Mouse (Mus musculus) cerebellum, postnatal 4 days (tissue): ENCODE results near the gene Krtap10-4.
A peak's percentile ranks its signal among the peaks of the same experiment; 100 is the strongest.
"Not testable (repeated sequence)": the region's sequence is repeated elsewhere in the genome, so short reads cannot be mapped to it uniquely, and the experiment has no call there.

Experiments used
- DNase-seq, 2 experiments: peaks; one replicate each; pipeline ENCODE4 v3.0.0; 2022; ENCODE audit warnings: low spot score in 2 of 2, mixed read lengths in 1 of 2

The Krtap10-4 gene

GRCm38 (mm10) chr10:77826951-77827350 lies at the start of gene Krtap10-4:
TSS of gene Krtap10-4 (minus strand) at chr10:77827095.
- DNase-seq: no peak

DNA sequence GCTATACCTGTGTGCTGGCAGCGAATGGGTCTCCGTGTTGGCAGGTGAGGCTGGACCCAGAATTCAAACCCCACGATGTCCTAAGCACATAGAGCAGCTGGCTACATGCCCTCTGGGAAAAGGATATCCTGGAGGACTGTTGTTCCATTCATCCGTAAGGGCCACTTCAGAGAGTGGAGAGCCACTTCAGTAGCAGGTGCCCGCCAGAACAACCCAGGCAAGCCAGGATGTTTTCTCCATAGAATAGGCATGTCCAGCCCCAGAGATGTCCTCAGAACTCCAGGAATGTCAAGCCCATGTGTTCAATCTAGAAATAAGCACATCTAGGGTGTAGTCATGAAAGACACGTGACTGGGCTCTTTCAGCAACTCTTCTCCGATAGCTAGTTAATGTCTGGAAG lies 42.8 kb upstream of the Krtap10-4 start:
- DNase-seq: no peak

DNA sequence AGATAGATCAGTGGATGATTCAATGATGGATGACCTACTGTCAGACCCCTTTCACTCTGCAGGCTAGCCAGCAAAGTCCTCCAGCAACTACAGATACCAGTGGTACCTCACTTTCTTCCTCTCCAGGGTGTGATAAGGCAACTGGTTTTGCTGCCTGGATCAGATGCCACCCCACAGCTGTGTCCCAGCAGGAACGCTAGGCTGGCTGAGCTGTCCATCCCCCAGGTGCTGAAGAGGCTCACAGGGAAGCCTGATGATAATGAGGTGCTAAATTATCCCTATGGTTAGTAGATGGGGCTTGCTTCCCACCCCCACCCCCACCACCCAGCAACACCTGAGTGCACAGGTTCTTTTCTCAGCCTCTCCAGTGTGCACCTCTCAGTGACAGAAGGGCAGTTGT lies 40.7 kb upstream of the Krtap10-4 start:
- no peak for DNase-seq

DNA sequence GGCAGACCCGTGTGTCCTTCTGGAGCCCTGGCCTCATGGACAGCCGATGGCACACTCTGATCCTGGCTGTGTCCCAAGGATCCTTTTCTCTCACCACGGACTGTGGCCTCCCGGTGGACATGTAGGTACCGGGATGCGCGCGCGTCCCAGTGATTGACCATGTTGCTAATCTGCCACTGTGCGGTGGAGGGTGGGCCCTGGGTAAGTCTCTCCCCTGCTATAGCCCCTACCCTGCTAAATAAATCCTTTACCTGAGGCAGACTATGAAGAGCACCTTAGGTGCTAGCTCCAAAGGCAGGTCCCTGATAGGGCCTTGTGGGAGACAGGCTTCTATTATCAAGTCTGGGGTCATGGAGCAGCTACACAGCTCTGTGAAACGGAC lies 37.9 kb upstream of the Krtap10-4 start:
- no peak for DNase-seq

DNA sequence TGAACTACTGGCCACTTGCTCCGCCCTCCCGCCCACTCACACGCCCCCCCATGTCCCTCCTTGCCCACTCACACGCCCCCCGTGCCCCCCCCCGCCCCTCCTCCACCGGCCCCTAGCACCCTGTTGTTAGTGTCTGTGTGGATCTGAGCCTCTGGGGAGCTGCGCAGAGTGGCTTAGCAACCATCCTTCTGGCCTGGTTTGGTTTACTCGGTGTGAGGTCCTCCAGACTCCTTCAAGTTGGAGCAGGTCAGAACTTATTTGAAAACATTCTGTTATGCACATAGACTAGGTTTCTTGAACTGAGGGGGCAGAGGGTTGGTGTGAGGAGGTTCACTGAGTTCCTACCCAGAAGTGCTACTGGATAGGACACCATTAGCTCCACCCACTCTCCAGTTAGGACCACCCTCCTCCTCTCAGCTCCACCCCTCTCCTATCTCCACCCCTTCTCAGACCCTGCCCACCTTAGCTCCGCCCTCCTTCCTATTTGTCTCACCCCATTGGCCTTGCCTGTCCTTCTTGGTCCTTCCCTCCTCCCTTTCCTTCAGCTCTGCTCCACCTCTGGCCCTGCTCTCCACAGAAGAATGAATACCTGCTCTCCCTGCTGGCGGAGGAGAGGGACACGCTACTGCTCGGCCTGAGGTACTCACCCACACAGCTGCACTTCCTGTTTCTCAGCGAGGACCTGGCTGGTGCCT lies 37.3 kb upstream of the Krtap10-4 start:
- DNase-seq: no peak

- DNase-seq: no peak
Observed at GRCm38 (mm10) chr10:77861675-77862074, 34.8 kb upstream of the Krtap10-4 start, which contains the start of gene Gm3285. TSS of gene Gm3285 (plus strand) at chr10:77861975.

DNA sequence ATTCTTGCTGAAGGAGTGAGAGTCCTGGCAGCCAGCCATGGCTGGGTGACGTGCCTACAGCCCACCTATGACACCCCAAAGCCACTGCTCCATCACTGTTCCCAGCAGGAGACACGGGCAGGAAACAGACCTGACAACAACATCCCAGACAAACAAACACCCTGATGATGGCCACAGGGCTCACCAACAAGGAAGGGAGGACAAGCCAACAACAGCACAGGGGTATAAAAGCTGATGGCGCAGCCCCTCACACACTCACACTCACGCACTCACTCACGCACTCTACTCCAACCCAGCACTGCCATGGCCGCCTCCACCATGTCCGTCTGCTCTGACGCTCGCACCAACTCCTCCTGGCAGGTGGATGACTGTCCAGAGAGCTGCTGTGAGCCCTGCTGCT lies 25.7 kb upstream of the Krtap10-4 start, which contains the start of gene Gm10318:
TSS of gene Gm10318 (plus strand) at position 301 of the 400 bp plus-strand sequence.
- no peak for DNase-seq

- DNase-seq: no peak
Observed at GRCm38 (mm10) chr10:77847538-77847937, 20.6 kb upstream of the Krtap10-4 start.

DNA sequence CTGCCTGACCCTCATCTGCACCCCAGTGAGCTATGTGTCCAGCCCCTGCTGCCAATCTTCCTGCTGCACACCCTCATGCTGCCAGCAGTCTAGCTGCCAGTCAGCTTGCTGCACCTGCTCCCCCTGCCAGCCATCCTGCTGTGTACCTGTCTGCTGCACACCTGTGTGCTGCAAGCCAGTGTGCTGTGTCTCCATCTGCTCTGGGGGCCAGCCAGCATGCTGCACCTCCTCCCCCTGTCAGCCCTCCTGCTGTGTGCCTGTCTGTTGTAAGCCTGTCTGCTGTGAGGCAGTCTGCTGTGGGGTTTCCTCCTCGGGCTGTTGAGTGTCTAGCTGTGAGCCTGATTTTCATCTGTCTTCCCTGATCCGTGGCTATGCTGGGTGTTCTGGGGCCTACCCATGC lies 20.1 kb upstream of the Krtap10-4 start:
- DNase-seq: no peak

GRCm38 (mm10) chr10:77846503-77846902 lies 19.6 kb upstream of the Krtap10-4 start, which contains the start of gene Gm36176:
TSS of gene Gm36176 (plus strand) at chr10:77846803.
- DNase-seq: no peak

- DNase-seq: no peak
Observed at GRCm38 (mm10) chr10:77839006-77839405, 12.1 kb upstream of the Krtap10-4 start.

DNA sequence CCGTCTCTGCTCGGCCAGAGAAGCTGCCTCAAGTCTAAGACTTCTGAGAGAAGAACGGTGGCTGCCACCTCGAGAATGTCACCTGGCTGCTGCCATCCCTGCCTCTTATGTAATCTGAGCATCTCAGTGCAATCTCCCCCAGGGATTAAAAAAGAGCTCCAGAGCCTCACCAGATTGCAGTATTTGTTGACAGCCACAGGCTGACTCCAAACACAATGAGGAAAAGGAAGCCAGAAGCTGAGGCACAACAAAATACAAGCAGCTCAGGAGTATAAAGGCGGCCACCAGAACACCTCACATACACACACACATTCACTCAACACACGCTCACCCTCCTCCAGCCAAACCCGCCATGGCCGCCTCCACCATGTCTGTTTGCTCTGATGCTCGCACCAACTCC lies 8.8 kb upstream of the Krtap10-4 start, which contains the start of gene Krtap10-10:
TSS of gene Krtap10-10 (plus strand) at position 301 of the 400 bp plus-strand sequence.
- DNase-seq: no peak

- DNase-seq: no peak
Observed at GRCm38 (mm10) chr10:77819203-77819602, 7.7 kb downstream of the Krtap10-4 start.

GRCm38 (mm10) chr10:77818523-77818922 lies 8.4 kb downstream of the Krtap10-4 start:
- no peak for DNase-seq

DNA sequence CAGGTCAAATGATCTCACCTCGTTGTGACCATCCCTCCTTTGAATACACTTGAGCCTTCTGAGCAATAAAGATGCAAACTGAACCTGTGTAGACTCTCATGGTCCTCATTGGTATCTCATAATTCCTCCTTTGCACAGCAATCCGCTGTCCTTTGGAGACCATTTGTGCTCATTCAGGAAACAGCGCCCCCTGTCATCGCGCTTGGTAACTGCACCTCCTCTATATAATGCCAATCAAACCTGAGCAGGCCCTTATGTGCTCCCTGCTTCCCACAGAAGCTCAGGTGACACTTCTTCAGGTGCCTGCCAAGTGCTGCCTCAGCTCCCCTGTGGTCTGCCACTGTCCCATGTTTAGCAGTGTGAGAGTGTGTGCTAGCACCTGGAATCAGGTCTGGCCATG lies 11.4 kb downstream of the Krtap10-4 start:
- no peak for DNase-seq

DNA sequence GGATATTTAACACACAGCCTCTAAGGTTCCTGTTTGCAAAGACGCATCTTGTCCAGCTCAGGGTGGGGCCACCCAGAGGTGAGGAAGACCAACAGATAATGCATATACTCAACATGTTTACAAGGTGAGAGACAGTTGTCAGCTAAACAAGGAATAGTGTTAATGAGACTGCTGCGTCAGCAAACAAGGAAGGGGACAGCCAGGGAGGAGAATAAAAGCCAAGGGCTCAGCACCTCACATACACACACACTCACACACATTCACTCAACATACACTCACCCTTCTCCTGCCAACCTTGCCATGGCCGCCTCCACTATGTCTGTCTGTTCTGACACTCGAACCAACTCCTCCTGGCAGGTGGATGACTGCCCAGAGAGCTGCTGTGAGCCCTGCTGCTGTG lies 12.5 kb downstream of the Krtap10-4 start, which contains the start of gene Gm2696:
TSS of gene Gm2696 (plus strand) at position 301 of the 400 bp plus-strand sequence.
- DNase-seq: no peak

DNA sequence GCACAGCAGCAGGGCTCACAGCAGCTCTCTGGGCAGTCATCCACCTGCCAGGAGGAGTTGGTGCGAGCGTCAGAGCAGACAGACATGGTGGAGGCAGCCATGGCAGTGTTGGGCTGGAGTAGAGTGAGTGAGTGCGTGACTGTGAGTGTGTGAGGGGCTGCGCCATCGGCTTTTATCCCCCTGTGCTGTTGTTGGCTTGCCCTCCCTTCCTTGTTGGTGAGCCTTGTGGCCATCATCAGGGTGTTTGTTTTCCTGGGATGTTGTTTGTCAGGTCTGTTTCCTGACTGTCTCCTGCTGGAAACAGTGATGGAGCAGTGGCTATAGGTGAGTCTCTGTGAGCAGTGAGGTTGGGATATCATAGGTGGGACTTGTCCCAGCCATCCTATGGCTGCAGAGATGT lies 15.2 kb downstream of the Krtap10-4 start, which contains the start of gene Gm9507:
TSS of gene Gm9507 (minus strand) at position 101 of the 400 bp plus-strand sequence.
- peak in 1 of 2 experiments; percentile 2 for DNase-seq

GRCm38 (mm10) chr10:77804095-77804494 lies 22.8 kb downstream of the Krtap10-4 start:
- DNase-seq: no peak

DNA sequence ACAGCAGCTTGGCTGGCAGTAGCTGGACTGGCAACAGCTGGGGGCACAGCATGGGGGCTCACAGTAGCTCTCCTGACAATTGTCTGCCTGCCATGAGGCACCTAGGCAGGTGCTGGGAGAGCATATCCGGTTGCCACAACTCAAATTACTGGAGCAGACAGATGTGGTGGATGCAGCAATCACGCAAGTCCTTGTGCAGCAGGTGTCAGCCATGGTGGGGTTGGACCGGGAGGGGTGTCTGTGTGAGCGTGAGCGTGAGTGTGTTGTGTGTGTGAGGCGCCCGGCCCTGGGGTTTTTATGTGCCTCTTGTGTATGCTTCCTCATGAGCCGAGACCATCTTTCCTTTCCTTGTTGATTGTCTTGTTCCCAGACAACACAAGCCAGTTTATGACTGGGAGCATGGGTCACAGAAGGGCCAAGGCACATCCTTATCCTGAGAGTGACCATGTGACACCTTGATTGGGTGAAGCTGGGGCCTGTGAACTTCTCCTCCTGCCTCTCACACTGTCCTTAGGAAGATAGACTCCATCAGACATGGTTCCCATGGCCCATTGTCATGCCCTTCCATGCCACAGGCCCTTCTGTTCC lies 27.9 kb downstream of the Krtap10-4 start, which contains the start of gene Gm19668:
TSS of gene Gm19668 (minus strand) at position 213 of the 588 bp plus-strand sequence.
- DNase-seq: no peak

DNA sequence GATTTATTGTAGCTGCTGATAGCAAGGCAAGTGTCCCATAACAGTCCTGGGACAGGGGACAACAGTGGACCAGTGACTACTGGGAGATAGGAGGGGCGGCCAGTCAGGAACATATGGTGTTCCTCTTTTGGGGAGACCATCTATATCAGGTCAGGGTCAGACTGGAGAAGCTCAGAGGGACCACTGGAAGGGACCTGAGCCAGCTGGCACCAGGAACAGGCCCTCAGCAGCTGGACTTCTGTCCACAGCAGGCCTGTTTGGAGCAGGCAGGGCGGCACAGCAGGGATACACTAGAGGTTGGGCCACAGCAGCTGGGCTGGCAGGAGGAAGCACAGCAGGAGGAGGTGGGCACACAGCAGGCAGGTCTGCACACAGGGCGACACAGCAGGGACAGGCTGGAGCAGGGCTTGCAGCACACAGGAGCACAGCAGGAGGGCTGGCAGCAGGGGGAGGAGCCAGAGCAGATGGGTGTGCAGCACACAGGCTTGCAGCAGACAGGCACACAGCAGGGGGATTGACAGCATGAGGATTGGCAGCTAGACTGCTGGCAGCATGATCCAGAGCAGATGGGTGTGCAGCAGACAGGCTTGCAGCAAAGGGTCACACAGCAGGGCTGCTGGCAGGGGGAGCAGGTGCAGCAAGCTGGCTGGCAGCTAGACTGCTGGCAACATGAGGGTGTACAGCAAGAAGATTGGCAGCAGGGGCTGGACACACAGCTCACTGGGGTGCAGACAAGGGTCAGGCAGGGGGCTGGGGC lies 28.6 kb downstream of the Krtap10-4 start:
- DNase-seq: not testable (repeated sequence)

DNA sequence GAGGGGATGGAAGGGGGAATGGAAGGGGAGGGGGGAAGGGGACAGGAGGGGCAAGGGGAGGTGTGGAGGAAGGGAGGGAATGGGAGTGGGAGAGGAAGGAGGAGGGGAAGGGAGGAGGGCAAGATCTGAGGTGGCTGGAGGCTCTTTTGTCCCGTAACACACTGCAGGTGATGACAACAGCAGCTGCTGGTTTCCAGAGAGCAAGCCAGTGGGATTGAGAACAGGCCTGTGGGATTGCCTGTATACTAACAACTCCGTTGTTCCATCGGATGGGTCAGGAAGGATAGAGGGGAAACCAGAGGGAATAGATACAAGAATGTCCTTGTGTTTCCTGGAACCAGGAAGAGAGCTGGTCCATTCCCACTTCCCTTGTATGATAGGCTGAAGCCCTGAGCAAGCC lies 29.2 kb downstream of the Krtap10-4 start:
- DNase-seq: no peak

GRCm38 (mm10) chr10:77794976-77795375 lies 31.9 kb downstream of the Krtap10-4 start, which contains the start of gene Gm9639:
TSS of gene Gm9639 (minus strand) at chr10:77795076.
- DNase-seq: no peak
